Mouse (Mus musculus) kidney, postnatal 25 days (tissue): ENCODE measurements around the gene Timp3.

Experiments
- DNase-seq, 2 experiments: peaks; one replicate each; pipeline ENCODE4 v3.0.0; 2021; ENCODE audit warnings: mixed read lengths in 2 of 2

The Timp3 gene

GRCm38 (mm10) chr10:86300293-86301116 is at the start of gene Timp3:
Gene Timp3 (plus strand): TSS chr10:86300372.
- DNase-seq = peak; percentile 91 to 96

- DNase-seq = peak in 1 of 2 experiments; percentile 23
Measured at GRCm38 (mm10) chr10:86256221-86256620, 44.0 kb upstream of the Timp3 start.

- DNase-seq = peak in 1 of 2 experiments; percentile 5
Measured at GRCm38 (mm10) chr10:86257045-86257444, 43.1 kb upstream of the Timp3 start.

- peak in 1 of 2 experiments; percentile 11 for DNase-seq
Measured at GRCm38 (mm10) chr10:86258046-86258445, 42.1 kb upstream of the Timp3 start.

- peak; percentile 17 to 59 for DNase-seq
Measured at GRCm38 (mm10) chr10:86258992-86259391, 41.2 kb upstream of the Timp3 start.

- DNase-seq = no peak
Measured at GRCm38 (mm10) chr10:86261725-86262124, 38.4 kb upstream of the Timp3 start.

DNA sequence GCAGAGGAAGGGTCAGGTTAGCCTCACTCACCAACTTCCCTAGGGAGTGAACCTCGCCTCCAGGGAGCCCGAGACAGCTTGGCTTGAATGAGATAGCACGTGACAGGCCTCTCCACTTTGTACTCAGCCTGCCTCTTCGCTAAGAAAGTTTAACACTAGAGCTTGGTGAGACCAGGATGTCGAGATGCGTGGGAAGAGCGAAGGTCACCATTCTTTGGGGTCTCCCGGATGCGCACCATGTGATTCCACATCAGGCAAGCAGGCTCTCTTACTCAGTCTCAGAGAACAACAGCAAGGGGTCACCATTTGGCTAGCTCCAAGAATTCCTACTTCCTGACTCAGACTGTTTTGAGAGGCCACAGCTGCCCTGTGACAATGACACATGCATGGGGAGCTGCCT is 35.6 kb upstream of the Timp3 start:
- DNase-seq = peak; percentile 46 to 75

DNA sequence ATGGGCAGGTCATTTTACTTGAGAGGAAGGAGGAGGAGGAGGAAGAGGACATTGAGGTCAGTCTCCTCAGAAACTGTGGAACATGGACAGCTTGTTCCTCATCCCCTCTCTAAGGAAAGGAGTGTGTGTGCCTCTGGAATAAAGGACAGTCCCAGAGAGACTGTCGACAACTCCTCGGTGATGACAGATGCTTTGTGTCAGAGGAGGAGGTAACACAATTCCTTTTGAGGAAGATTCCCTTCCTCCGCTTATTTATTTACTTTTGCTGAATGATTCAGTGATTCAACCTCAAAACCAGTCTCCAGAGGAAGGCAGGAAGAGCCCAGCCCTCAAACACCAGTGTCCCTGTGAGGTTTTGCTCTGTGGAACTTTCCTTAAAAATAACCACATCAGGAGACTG is 29.9 kb upstream of the Timp3 start:
- peak in 1 of 2 experiments; percentile 55 for DNase-seq

DNA sequence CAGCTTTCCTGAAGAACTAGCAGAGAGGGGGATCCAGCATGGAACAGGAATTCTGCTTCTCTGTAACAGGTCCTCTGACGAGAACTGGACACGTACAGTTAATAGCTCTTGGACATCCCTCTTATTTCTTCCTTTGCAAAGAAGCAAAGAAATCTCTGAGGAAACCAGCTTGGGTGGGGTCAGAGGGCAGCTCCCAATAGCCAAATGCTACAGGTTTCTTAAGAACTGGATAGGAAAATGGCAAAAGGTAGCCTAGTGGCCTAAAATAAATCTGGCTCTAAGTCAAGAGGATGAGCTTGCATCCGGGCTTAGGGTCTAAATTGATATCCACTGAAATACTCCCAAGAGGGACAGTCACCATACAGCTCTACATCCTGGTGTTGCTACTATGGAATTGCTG is 27.3 kb upstream of the Timp3 start:
- DNase-seq = peak; percentile 31 to 51

DNA sequence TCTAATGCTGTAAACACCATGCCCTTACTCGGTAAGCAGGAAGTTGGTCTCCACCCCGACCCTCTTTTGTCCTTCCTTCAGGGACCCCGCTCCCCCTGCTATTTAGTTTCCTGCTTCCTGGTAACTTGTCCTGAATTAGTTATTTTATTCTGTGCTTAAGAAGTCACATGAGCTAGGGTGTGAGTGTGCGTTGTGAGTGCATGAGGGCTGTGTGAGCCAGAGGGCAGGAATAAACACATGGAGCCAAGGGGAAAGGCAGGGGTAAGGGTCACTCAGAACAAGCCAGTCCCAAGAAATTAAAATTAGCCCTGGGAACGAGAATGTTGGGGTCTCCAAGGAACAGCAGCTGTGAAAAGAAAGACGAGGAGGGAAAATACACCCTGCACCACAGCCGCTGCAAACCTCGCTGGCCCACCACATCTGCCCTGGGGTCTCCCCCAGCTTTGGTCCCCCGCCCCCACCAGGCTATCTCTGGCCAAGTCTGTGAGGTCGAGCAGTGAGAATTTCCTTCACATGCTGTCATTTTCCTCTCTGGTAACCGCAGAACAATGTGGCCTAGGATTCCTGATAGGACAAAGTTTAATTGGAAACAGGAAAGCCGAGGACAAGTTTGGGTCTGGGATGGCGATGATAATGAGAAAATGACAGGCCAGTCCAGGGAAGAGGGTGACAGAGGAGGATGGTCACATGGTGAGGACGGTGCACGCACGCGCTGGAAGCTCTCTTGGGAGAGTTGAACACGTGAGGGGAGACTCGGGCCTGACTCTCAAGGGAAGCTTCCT is 26.6 kb upstream of the Timp3 start:
- DNase-seq = peak; percentile 74 to 89

DNA sequence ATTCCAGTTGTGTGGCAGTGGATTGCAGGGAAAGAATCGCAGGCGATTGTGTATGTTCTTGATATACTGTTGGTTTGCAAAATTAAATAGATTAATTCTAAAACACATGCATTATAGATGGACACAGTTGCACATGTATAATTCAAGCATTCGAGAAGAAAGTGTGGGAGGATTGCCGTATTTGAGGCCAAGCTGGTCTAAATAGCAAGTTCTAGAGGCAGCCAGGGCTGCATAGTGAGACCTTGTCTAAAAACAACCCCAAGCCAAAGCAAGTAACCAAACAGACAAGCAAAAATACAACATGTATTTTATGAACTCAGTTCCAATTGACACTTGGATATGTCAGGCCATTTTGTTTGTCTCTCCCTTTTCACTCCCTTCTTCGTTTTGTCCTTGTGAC is 24.6 kb upstream of the Timp3 start:
- DNase-seq = no peak

DNA sequence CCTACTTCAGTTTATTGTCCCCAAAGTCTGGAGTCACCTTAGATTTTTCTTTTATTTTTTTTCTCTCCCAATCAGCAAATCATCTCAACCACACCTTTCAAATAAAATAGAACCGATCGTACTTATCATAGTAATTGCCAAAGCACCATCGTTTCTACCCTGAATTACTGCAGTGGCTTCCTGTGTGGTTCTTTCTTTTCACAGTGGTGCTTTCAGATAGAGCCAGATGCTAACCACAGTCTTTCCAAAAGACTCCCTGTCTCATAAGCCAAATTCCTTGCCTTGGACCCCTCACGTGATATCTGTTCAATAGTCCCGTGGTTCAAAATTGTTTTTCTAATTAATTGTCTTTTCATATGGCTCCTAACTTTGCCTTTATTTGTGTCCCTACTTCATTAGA is 22.8 kb upstream of the Timp3 start:
- DNase-seq = no peak

DNA sequence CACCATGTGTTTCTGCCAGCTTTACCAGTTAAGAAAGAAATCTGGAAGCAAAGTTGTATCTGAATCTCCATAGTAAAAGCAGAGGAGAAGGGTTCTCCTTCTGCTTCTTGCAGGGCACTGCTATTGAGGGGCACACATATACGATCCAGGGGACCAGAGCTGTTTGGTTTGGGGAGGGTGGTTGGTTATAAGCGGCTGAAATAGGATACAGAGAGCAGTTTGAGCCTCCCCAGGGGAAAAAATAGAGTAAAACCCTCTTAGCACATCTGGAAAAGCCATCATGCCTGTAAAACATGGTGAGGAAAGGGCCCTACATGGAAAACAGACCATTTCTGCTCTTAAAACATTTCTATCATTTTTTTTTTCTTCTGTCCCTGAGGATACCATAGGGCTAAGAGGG is 21.7 kb upstream of the Timp3 start:
- no peak for DNase-seq

DNA sequence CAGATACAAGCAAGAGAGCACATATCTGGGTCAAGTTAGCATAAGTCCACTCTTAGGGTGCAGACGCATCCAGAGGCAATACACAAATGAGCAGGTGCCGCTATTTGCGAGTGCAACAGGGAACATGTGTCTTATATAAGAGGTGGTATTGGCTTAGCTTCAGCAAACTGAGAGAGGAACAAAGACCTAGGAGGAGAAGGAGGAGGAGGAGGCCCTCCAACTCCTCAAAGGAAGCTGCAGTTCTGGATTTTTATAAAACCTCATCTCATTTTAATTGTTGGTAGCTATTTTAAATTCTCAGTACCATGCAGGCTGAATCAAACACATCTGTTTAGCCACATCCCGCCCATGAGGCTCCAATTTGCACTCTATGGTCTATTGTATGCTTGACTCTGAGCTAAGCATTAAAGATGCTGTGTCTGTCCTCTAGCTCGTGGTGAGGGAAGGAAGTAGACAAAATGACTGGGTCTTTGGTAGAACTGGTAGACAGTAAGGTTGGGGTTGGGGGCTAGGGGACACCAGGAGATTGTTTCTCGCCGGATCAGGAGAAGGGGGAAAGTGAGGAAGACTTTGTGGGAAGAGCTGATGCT is 20.5 kb upstream of the Timp3 start:
- DNase-seq = no peak

DNA sequence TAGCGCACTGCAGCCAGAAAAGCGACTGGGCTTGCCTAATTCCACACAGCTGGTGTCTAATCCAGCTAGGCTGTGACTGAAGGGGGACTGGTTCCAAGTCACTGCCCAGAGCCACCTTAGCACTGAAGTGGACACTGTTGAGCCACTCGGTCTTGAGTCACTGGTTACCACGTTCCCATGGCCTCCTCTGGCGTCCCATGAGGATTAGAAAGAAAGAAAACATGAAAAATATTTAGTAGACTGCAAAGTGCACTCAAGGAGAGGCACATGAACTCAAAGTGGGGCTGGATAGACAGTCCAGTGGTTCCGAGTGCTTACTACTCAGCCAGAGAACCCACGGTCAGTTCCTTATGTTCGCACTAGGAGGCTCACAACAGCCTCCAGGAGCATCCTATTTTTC is 18.9 kb upstream of the Timp3 start:
- no peak for DNase-seq

DNA sequence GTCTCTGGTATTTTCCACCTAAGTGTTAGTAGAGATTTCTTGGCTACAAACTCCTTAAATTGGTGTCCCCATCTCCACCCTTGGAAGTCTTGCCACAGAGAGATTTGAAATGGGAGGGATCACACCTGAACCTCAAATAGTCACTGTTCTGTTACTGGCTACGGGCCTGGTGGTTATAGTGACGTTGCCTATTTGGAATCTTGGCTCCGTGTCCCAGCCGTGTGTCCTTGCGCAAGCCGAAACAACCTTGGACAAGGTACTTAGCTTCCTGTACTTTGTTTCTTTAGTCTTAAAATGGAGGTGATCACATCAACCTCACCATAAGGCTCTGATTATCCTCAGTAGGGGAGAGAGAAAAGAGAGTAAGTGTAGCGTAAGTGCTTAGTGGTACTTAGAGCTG is 13.7 kb upstream of the Timp3 start:
- DNase-seq = peak; percentile 41 to 77

- DNase-seq = peak; percentile 83 to 92
Measured at GRCm38 (mm10) chr10:86290109-86290771, 9.9 kb upstream of the Timp3 start.

GRCm38 (mm10) chr10:86293880-86294279 is 6.3 kb upstream of the Timp3 start:
- peak in 1 of 2 experiments; percentile 50 for DNase-seq

GRCm38 (mm10) chr10:86294599-86295365 is 5.4 kb upstream of the Timp3 start:
- peak; percentile 74 to 91 for DNase-seq

DNA sequence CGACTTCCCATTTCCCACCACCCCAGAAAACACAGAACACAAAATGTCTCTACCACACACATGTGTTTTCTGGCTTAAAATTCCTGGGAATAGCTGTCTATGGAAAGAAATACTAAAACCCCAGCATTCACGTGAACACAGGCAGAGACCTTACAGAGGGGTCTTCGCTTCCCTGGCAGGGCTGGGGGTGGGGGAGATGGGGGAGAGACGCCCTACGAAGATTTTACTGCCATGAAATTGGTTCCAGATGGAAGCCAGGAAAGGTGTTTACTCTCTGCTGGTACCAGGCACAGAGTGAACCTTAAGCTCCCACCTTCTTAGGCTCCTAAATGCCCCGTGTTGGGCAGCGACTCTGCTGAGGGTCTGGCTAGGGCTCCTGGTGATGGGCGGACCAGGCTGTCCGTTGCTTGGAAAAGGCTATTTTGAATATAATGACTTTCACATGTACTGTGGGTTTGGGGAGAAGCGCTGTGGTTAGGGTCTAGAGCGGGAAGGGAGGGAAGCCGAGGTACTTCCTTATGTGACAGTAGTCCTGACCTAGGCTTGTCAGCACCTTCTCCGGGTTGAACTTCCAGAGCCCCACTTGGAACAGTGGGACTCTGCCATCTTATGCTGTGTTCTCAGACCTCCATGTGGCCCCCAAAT is 4.6 kb upstream of the Timp3 start:
- no peak for DNase-seq

DNA sequence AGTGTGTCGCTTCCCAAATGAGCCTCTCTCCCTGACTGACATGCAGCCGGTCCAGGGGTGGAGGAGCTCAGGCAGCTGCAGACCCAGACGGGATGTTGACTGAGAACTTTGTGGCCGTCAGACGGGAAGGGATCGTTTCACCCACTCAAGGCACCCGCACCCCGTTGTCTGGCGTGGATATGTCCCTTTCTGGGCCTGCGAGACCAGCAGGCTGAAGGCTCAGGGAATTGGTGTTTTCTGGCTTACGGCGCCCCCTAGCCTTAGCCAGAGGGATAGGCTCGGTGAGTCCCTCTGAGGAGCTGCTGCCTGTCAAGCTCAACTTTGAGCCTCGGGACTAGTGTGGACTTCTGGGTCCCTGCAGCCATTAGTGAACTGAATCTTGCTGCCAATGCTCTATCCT is 4.1 kb upstream of the Timp3 start:
- DNase-seq = peak; percentile 78 to 90

GRCm38 (mm10) chr10:86297307-86297706 is 2.9 kb upstream of the Timp3 start:
- no peak for DNase-seq
